Mouse (Mus musculus): Measurements from ENCODE around the gene Crhbp. TPM values are rescaled to one million over a fixed set of nuclear protein-coding genes. Genes with fewer than 3 reads are reported as not detected.

Crhbp gene
- polyA plus RNA-seq (2021) = not detected

DNA sequence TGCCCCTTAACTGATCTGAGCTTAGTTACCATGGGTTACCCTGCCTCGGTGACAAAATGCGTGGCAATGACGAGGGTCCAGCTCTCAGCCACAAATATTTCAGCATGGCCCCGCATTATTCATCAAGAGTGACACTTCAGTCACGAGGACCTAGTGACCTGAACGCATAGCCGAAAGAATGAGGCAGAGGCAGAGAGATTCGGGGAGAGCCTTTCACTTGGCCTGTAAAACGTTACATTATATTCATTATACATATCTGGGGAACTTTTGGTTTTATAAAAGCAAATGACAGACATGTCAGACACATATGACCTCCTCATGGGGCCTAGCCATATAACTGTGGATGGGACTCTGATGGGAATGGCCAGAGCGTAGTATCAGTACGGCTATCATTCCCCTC, at the start of gene Crhbp:
TSS of gene Crhbp (minus strand) at position 101 of the 400 bp plus-strand sequence.
- POLR2A ChIA-PET = no interaction called here
- CTCF ChIA-PET = no interaction called here
- ATAC-seq = no peak
- no peak for DNase-seq (ENCODE audit: low read depth, low spot score)
- TF ChIP-seq CTCF (IDR thresholded peaks at IDR 0.05) = no peak
- peaks cover 6% of the 10 kb centered on the region for H3K27me3 ChIP-seq
- in situ Hi-C loops (cut with MboI; ENCODE audit: low pct_unique_long_range_greater_than_20kb) = no loop called here

DNA sequence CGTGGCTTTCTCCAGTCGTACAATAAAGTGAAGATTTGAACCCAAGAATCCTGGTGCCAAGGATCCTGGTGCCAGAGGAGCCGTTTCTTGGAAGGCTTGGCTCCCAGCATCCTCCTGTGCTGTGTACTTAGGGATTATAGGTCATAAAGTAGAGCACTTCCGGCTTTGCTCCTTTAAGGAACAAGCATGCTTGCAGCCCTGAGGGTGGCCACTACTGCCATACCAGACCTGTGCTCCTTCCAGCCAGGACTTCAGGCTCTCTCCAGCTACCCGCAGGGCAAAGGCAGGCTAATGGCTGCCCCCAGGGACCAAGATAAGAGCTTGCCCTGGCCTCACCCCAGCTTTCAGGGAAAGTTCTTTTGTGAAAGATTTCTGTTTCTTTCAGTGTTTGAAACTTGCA, 48.6 kb upstream of the Crhbp start:
- POLR2A ChIA-PET = no interaction called here
- no peak for TF ChIP-seq CTCF (IDR thresholded peaks at IDR 0.05)
- no peak for ATAC-seq
- in situ Hi-C loops (cut with MboI; ENCODE audit: low pct_unique_long_range_greater_than_20kb) = no loop called here
- DNase-seq (ENCODE audit: low read depth, low spot score) = no peak
- no peaks in the 10 kb centered on the region for H3K27me3 ChIP-seq
- CTCF ChIA-PET = no interaction called here

DNA sequence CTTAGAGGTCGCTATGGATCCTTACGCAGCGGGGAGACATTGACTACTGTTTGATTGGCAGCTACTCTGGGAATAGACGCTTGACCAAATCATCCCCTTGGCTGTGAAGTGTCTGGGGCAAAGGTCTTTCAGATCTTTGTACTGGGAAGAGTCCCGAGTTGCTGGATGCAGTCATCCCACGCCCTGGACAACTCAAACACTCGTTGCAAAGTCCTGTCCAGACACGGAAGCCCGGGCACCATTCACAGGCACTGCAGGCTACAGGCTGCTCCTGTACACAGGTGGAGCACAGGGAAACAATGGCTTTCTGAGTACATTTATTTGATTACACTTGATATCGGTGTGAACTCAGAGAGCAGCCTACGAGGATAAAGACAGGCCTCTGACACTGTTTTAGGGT, 46.6 kb upstream of the Crhbp start:
- no peak for TF ChIP-seq CTCF (IDR thresholded peaks at IDR 0.05)
- no peak for ATAC-seq
- no peak for DNase-seq (ENCODE audit: low read depth, low spot score)
- in situ Hi-C loops (cut with MboI; ENCODE audit: low pct_unique_long_range_greater_than_20kb) = no loop called here
- POLR2A ChIA-PET = no interaction called here
- H3K27me3 ChIP-seq = no peaks in the 10 kb centered on the region
- CTCF ChIA-PET = no interaction called here

DNA sequence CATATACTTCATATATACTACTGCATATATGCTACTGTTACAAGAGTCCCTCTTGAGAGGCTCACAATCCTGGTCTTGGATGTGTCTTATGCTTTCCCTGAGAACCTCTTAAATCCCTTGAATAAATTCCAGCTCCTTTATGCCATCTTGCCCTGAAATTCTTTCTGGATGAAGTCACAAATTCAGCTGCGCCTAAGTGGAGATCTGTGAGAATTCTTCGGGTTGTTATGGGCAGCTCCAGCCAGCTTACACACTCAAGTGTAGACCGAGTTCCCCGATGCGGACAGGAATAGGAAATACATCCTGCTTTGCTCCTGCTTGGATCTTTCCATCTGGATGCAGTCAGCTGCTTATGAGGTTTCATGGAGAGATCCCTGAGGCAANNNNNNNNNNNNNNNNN, 39.9 kb upstream of the Crhbp start:
- H3K27me3 ChIP-seq = no peaks in the 10 kb centered on the region
- peak; percentile 94 for ATAC-seq
- ChIA-PET CTCF (interaction anchor here (1.2 kb wide), 1 partner anchor 46 kb away, joined by 3 read pairs; no protein-coding TSS in a partner anchor), POLR2A (no interaction called here)
- in situ Hi-C loops (cut with MboI; ENCODE audit: low pct_unique_long_range_greater_than_20kb) = loop anchor here (5.0 kb wide), 1 partner anchor 97 kb away; no protein-coding TSS in a partner anchor
- TF ChIP-seq CTCF (IDR thresholded peaks at IDR 0.05) = no peak
- peak; percentile 57 for DNase-seq (ENCODE audit: low read depth, low spot score)

DNA sequence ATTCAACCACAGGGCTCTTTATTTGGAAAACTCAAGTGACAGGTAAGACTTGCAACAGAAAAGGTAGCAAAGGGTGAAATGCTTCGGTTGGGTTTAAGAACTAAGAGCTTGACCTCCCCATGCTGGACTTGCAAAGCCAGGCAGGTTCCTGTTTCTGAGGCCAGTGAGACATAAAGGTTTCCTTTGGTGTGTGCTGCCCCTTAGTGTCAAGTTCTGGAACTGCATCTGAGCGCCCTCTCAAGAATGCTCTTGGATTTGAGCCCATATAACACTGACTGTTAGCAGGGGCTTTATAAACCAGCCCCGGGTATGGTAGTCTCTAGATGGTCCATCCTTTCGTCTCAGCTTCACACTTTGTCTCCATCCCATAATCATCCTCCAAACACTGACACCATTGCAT, 36.7 kb upstream of the Crhbp start:
- in situ Hi-C loops (cut with MboI; ENCODE audit: low pct_unique_long_range_greater_than_20kb) = loop anchor here (5.0 kb wide), 1 partner anchor 94 kb away; no protein-coding TSS in a partner anchor
- H3K27me3 ChIP-seq = no peaks in the 10 kb centered on the region
- ChIA-PET CTCF (interaction anchor here (1.4 to 1.7 kb wide), 3 partner anchors 18 to 83 kb away, joined by 3 to 7 read pairs (median 4); no protein-coding TSS in a partner anchor), POLR2A (no interaction called here)
- DNase-seq (ENCODE audit: low read depth, low spot score) (no peak), ATAC-seq (no peak)
- peak; percentile 82 for TF ChIP-seq CTCF (IDR thresholded peaks at IDR 0.05)

DNA sequence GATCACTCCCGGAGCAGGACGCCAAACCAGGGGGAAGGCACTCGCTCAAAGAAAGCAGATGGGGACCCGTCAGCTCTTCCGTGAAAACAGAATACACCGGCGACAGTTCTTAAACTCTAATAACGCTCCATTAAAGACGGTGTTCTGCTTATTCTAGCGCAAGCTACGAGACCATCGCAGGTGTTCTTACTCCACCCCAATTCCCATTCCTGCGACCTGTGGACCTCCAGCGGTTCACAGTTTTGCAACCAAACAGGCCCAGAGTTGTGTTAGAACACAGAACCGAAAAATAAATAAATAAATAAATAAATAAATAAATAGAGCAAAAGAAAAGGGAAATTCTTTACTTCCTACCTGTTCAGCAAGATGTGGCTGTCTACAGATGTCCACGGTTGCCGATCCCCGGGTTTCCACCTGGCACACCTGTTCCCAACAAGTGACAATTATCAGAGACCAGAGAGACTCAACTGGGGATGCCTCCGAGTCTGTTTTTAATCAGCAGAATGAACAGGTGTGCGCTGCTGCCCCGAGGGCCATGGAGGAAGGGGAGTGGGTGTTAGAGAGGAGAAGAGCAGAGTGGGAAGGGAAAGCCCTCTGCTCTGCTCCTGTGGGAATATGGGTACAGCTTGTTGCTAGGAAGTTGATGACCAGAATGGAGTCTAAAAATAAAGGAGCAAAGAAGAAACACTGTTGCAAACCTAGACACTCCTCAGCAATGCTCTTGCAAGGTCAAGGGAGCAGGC, 34.1 kb upstream of the Crhbp start, which contains the start of gene S100z:
TSS of gene S100z (minus strand) at position 51 of the 743 bp plus-strand sequence.
- POLR2A ChIA-PET = no interaction called here
- no peak for ATAC-seq
- CTCF ChIA-PET = interaction anchor here (1.3 kb wide), 1 partner anchor 13 kb away, joined by 3 read pairs; no protein-coding TSS in a partner anchor
- H3K27me3 ChIP-seq = no peaks in the 10 kb centered on the region
- in situ Hi-C loops (cut with MboI; ENCODE audit: low pct_unique_long_range_greater_than_20kb) = no loop called here
- no peak for TF ChIP-seq CTCF (IDR thresholded peaks at IDR 0.05)
- DNase-seq (ENCODE audit: low read depth, low spot score) = no peak

DNA sequence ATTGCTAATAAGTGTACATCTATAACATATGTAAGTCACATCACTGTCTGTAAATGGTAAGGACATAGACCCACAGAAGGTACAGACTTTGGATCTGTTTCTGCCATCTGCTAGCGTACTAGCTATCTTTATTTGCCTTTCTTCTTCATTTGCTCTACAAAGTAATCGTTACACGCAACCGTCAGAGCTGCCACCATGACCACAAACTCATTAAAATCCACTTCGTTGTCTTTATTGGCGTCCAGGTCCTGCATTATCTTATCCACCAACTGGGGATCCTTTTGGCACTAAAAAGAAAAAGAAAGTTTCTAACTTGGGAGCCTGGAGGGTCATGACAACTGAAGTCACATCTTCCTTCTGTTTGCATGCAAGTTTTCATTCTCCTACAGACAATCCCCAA, 32.4 kb upstream of the Crhbp start:
- ChIA-PET POLR2A (no interaction called here), CTCF (no interaction called here)
- no peak for TF ChIP-seq CTCF (IDR thresholded peaks at IDR 0.05)
- in situ Hi-C loops (cut with MboI; ENCODE audit: low pct_unique_long_range_greater_than_20kb) = no loop called here
- ATAC-seq (no peak), DNase-seq (ENCODE audit: low read depth, low spot score) (no peak)
- H3K27me3 ChIP-seq = no peaks in the 10 kb centered on the region

DNA sequence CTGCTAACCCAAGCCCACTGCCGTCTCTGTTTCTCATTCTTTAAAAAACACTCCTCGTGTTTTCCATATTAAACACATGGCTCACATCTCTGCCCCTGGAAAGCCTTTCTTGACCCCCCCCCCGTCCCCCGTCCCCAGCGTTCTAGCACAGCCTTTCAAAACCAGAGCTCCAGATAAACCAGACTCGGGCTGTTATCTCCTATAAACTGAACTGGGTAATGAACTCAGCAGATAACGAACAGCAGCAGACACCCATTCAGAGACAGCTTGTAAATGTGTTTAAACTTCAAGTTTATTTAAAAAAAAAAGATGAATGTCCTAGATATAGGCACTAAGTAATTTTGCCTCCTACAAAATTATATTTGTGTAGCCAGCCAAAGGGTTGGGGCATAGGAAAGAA, 30.4 kb upstream of the Crhbp start:
- ChIA-PET POLR2A (no interaction called here), CTCF (no interaction called here)
- H3K27me3 ChIP-seq = no peaks in the 10 kb centered on the region
- no peak for DNase-seq (ENCODE audit: low read depth, low spot score)
- TF ChIP-seq CTCF (IDR thresholded peaks at IDR 0.05) = no peak
- no peak for ATAC-seq
- in situ Hi-C loops (cut with MboI; ENCODE audit: low pct_unique_long_range_greater_than_20kb) = no loop called here

DNA sequence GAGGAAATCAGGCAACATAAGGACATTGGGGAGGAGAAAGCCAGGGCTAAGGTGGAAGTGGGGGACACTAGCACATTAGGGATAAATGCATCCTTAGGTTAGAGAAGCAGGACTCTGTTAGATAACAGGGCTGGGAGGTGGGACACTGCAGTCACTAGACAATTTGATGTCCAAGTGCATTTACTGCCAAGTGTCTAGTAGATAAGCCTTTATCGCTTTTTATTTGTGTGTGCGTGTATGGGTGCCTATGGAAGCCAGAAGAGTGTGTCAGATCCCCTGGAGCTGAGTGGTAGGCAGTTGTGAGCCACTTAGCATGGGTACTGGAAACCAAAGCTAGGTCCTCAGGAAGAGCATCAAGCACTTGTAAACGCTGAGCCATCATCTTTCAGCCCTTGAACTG, 29.6 kb upstream of the Crhbp start:
- no peak for TF ChIP-seq CTCF (IDR thresholded peaks at IDR 0.05)
- H3K27me3 ChIP-seq = no peaks in the 10 kb centered on the region
- ATAC-seq (no peak), DNase-seq (ENCODE audit: low read depth, low spot score) (no peak)
- ChIA-PET POLR2A (no interaction called here), CTCF (no interaction called here)
- in situ Hi-C loops (cut with MboI; ENCODE audit: low pct_unique_long_range_greater_than_20kb) = no loop called here

DNA sequence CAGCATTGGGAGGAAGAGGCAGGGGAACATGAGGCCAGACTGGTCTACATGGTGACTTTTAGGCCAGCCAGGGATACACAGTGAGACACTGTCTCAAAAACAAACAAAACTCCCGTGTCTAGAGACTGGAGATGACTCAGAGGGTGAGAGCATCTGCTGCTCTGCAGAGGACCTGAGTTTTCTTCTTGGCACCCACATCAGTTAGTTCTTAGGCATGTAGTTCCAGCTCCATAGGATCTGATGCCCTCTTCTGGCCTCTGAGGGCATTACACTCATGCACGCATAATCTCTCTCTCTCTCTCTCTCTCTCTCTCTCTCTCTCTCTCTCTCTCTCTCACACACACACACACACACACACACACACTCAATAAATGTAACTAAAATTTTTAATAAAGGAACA, 26.2 kb upstream of the Crhbp start:
- peak; percentile 64 for TF ChIP-seq CTCF (IDR thresholded peaks at IDR 0.05)
- H3K27me3 ChIP-seq = no peaks in the 10 kb centered on the region
- CTCF ChIA-PET = interaction anchor here (0.8 to 1.4 kb wide), 2 partner anchors 21 to 36 kb away, joined by 3 to 4 read pairs; no protein-coding TSS in a partner anchor
- in situ Hi-C loops (cut with MboI; ENCODE audit: low pct_unique_long_range_greater_than_20kb) = no loop called here
- POLR2A ChIA-PET = no interaction called here
- ATAC-seq = peak; percentile 62
- DNase-seq (ENCODE audit: low read depth, low spot score) = no peak

DNA sequence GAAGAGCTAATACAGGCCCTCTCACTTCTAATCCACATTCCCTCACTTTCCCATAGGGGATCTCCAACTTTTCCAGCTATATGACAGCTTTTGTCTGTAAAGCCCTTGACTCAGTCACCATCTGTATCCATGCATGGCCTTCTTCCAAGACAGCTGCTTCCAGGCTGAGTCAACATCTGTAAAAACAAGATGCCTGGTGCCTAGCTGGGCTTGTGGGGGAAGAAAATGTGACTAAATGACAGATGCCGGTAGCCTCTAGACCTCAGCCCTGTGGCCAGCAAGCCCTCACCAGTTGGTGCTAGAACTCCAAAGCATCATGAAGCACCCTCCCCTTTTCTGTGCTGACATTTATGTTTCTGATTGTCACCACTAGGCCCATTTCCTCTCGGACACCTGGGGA, 6.8 kb upstream of the Crhbp start:
- no peak for ATAC-seq
- no peak for TF ChIP-seq CTCF (IDR thresholded peaks at IDR 0.05)
- ChIA-PET POLR2A (no interaction called here), CTCF (no interaction called here)
- no peaks in the 10 kb centered on the region for H3K27me3 ChIP-seq
- in situ Hi-C loops (cut with MboI; ENCODE audit: low pct_unique_long_range_greater_than_20kb) = no loop called here
- no peak for DNase-seq (ENCODE audit: low read depth, low spot score)

Data from Patski (cell line).